Mouse (Mus musculus): ENCODE data around the gene R3hdml.
"Not testable (repeated sequence)": the region's sequence is repeated elsewhere in the genome, so short reads cannot be mapped to it uniquely, and the experiment has no call there.

R3hdml gene

GRCm38 (mm10) chr2:163492018-163492417 is at the start of gene R3hdml:
TSS of gene R3hdml (plus strand) at chr2:163492318.
- no peak for DNase-seq

DNA sequence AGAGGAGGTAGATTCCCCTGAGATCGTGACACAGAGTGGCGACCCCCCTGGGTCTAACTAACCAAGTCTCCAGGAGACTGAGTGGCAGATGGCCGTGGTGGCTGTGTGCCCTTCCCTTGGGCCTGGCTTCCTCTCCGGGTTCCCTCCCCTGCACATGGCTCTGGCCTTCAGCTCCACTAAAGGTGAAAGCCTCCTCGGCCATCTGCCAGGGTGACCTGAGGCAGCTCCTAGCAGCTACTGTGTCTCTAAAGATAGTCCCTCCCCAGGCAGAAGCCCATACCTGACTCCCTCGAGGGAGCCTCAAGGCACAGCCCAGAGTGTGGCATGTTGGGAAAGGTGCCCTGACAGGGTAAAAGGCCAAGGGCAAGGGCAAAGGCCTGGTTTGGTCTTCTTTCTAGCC is 48.6 kb upstream of the R3hdml start:
- DNase-seq = no peak

DNA sequence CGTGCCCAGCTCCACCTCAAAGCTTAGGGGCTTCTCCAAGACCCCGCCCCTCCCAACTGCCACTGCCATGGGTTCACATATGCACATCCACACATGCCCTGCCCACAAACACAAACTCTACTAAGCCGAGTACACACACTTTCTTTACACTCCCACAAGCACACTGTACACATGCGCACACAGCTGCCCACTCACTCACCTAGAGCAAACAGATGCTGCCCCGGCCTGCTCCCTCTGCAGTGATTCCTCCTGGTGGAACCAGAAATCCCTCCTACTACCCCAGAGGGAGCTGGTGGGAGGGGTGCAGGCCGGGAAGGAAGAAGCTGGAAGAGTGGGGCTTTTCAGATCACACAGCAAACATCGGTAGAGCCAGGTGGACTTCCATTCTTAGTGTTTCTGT is 48.1 kb upstream of the R3hdml start:
- DNase-seq = no peak

DNA sequence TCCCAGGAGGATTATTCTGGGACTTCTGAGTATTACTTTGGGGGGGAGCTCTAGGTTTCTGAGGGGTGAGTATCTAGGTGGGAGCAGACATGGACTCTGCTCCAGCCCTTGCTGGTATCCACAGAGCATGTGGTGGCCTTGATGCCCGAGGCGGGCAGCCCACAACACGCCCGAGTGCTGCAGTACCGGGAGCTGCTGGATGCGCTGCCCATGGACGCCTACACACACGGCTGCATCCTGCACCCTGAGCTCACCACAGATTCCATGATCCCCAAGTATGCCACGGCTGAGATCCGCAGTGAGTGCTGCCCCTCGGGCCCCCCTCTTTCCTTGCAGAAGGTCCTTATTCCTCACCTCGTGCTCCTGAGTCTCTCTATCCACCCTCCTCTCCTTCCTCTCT is 44.7 kb upstream of the R3hdml start:
- no peak for DNase-seq

GRCm38 (mm10) chr2:163449276-163449675 is 42.8 kb upstream of the R3hdml start:
- no peak for DNase-seq

GRCm38 (mm10) chr2:163450668-163451295 is 41.3 kb upstream of the R3hdml start:
- DNase-seq = no peak

DNA sequence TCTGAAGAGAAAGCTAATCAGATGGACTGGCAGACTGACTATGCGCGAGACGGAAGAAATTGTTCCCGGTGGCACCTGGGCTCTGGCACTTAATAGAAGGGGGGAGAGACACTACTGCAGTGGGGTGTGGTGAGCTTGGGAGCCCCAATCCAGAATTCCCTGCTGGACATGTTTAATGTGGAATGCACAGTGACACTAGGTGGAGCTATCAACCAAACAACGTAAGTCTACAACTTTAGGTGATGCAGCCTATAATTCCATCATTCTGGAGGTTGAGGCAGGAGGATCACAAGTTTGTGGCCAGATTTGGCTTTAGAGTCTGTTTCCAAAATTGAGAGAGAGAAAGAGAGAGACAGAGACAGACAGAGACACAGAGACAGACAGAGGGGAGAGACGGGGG is 39.4 kb upstream of the R3hdml start:
- no peak for DNase-seq

DNA sequence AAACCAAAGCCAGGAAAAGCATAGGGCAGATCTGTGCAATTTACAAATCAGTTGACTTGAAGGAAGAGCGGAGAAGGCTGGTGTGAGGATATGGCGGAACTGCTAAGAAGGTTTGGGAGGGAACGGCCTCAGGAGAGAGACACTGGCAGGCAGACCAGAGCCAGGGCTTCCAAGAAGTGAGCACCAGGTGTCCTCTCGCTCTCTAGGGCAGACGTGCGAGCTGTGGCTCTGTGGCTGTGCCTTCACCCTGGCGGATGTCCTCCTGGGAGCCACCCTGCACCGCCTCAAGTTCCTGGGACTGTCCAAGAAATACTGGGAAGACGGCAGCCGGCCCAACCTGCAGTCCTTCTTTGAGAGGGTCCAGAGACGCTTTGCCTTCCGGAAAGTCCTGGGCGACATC is 38.7 kb upstream of the R3hdml start:
- no peak for DNase-seq

- no peak for DNase-seq
These were observed 33.4 kb upstream of the R3hdml start for GRCm38 (mm10) chr2:163458539-163459265.

GRCm38 (mm10) chr2:163459380-163459779 is 32.7 kb upstream of the R3hdml start:
- no peak for DNase-seq

DNA sequence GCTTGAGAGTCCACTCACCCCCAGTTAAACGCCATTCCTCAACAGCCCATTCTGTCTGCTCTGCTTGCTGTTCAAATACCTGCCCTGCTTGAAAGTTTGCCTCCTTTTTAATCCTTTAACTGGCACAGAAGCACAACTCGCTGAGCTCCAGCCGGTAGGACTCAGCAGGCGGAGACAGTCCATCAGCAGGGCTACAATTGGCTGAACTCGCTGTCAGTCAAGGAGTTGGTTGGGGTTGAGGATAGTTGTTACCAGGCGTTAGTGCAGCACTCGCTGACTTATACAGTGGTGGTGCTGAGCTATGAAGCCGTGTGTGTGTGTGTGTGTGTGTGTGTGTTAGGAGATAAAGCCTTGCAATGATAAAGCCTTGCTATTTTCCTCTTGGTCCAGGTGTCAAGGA is 31.5 kb upstream of the R3hdml start:
- DNase-seq = no peak

DNA sequence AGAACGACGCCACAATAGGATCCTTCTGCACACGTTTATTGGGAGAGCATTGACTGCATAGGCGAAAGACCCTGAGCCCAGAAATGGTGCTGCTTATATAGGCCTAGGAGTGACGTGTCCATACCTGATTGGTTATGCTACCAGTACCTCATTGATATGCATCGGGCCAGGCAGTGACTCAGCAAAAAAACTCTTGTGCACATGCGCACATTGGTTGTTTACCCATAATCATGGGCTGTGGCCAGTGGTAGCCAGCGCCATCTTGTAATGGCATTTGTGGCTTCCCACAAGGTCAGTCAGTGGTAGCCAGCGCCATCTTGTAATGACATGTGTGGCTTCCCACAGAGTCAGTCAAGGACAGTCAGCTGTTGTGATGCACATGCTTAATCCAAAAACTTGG is 30.8 kb upstream of the R3hdml start:
- not testable (repeated sequence) for DNase-seq

DNA sequence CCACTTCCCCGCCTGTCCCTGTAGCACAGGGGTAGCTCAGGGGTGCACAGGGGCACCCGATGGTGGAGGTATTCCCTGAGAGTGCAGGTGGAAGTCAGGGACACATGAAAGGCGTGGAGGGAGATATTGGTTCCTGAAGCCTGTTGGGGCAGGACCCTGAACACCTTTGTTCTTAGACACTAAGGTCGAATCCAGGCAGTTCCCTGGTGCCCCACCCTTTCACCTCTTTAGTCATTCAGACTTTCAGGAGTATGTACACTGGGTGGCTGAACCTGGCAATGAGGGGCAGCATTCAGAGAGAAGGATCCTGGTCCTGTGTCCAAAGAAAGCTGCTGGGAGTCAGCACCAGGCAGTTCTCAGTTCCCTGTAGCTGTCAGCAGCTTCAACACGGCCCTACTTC is 29.7 kb upstream of the R3hdml start:
- no peak for DNase-seq

DNA sequence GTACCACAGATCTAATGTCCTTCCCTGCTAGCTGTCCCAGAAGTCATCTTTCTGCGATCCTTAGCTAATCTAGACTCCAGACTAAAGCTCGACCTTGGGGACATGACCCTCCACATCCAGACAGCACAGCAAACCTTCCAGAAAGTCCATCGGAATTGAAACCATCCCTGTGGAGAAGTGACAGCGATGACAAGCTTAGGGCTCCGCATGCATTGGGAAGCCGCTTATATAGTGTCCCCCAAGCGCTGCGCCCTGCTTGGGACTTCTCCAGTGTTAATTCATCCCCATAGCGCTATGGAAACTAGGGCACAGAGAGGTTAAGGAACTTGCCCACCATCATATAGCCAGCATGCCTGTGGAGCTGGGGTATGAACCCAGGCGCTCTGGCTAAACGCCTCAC is 29.3 kb upstream of the R3hdml start:
- no peak for DNase-seq

GRCm38 (mm10) chr2:163463251-163463769 is 28.8 kb upstream of the R3hdml start:
- DNase-seq = no peak

DNA sequence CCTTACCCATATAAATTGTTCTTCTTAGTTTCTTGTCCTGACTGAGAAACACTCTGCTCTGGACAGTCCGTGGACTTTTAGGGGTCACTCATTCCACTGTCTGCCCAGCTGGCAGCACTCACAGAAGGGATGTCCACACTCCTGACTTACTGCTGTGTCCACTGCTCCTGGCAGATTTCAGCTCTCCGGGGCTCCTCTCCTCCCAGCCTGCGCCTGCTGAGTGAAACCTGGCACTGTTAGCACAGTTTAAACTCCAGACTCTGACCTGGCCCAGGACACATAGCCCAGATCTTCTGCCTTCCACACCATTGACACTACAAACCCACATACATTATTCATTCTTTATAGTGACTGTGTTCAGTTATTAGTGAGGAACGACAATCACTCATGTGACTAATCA is 28.1 kb upstream of the R3hdml start:
- no peak for DNase-seq

- DNase-seq = no peak
These were observed 27.6 kb upstream of the R3hdml start for GRCm38 (mm10) chr2:163464562-163464961.

- DNase-seq = no peak
These were observed 25.3 kb upstream of the R3hdml start for GRCm38 (mm10) chr2:163466771-163467170.

DNA sequence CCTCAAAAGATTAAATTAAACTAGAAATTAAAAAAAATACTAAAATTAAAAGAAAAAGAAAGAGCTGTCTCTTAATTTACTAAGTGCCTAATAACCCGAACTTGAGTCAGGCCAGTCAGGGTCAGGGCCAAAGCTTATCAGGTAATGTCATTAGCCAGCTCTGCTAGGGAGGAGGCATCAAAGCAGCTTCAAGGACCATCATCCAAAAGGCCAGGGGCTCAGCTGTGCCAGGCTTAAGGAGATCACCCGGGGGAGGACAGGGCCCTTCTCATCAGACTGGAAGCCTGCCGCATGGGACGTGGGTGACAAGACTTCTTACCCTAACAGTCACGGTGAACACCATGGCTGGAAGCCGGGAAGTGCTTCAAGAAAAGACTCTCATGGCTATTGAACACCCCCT is 24.5 kb upstream of the R3hdml start:
- no peak for DNase-seq

DNA sequence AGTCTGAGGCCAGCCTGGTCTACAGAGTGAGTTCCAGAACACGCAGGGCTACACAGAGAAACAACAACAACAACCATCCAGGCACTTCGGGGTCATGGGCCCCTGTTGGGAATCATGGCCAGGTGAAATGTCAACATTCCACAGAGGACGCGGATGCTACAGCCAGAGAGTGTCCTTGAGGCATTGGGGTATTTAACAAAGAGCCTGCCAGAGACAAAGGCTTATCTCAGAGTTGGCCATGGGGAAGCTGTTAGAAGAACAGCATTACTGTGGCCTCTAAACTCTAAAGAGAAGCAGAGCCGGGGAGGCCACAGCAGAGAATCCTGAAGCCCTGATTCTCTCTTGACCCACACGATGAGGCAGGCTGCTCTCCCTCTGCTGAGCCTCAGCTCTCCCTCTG is 23.3 kb upstream of the R3hdml start:
- no peak for DNase-seq

GRCm38 (mm10) chr2:163469711-163470110 is 22.4 kb upstream of the R3hdml start:
- DNase-seq = no peak

- DNase-seq = no peak
These were observed 21.0 kb upstream of the R3hdml start for GRCm38 (mm10) chr2:163471136-163471535.

- DNase-seq = no peak
These were observed 20.2 kb upstream of the R3hdml start for GRCm38 (mm10) chr2:163471710-163472465.

DNA sequence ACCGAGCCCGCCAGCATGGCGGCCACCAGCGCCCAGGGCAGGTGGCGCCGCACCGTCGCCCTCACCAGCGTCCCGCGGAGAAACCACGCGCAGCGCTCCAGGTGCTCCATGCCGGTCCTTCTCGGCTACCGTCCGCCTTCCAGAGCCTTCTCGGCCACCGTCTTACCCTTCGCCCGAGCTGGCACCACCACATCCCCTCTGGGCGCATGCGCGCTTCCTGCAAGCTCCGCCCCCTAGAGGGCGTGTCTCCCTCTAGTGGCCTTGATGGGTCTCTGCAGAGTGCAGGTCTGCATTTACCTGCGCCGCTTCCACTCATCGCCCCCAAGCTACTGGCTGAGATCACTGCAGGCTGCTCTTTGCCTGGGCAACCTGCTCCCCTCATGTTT is 19.7 kb upstream of the R3hdml start, which contains the start of gene Fitm2:
Gene Fitm2, minus strand, starts transcription at position 164 of the 386 bp plus-strand sequence.
- DNase-seq = peak; percentile 89 to 90
